Mouse (Mus musculus) heart, postnatal 0 days (tissue): Measurements from ENCODE around the gene Ubxn6.

Experiments used
- CTCF ChIP-seq: IDR thresholded peaks from 2 replicates; pipeline ENCODE4 v1.5.1; 2016; ENCODE audit warnings: antibody characterized with exemption, control low read depth, low read depth
- EP300 ChIP-seq: IDR thresholded peaks from 2 replicates; pipeline ENCODE4 v1.6.1; 2016; ENCODE audit warnings: antibody characterized with exemption, low read depth

GRCm38 (mm10) chr17:56106981-56107380 is 32.2 kb upstream of the Ubxn6 start:
- no peak for TF ChIP-seq EP300
- TF ChIP-seq CTCF: no peak
